Mouse (Mus musculus) cerebral cortex, adult 2 months (tissue): Measurements from ENCODE around the gene Spatc1l.

ENCODE experiments used
- WGBS: fragments of 180-500 bp; shearing (Covaris S2); methylation state at CpG from one replicate; pipeline ENCODE4 v1.1.7; 2018; 5-methylcytosine and 5-hydroxymethylcytosine counted together

The Spatc1l gene

GRCm38 (mm10) chr10:76561972-76562371, at the start of gene Spatc1l:
TSS of gene Spatc1l (plus strand) at chr10:76562272.
- 92% methylated on average over 10 of the region's 10 CpGs for WGBS

DNA sequence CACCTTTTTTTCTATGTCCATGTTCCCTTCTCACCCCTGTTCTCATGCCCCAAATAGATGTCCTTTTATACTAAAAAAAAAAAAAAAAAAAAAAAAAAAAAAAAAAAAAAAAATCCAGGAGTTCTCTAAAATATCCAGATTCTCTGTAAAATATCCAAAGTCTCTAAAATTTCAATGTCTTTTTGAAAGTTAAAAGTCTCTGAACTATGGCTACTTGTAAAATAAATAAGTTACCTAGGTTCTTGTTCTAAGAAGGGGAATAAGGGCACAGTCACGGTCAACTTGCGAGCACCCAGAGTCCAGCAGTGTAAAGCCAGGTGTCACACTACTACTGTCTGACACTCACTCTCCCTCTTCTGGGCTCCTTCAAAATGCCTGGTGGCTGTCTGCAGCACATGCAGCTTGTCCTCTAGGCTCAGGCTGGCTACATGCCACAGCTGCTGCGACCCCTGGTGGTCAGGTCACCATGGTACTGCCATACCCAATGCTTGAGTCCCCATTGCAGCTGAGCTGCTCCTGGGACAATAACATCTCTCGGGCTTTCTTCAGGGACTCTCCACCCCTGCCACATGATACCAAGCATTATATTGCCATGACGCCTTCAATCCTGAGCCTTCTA, 49.0 kb upstream of the Spatc1l start:
- 61% methylated on average over 5 of the region's 5 CpGs for whole genome bisulfite sequencing

DNA sequence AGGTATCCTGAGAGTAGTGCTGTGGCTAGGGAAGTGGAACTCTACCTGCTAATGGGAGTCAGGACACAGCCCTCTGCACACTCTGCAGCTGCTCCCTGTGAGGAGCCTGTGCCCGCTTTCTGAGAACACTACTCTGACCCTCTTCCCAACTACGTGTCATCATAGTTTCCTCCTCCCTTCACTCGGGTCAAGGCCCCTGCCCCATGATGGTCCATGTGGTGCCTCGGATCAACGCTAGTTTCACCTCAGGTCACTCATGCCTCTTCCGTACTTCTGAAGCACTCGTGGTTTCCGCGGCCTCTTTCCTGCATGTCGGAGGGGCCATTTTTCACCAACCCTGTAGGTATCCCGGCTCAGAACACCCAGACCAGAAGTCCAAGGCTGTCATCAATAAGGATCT, 31.1 kb upstream of the Spatc1l start:
- WGBS = 1% methylated on average over 11 of the region's 11 CpGs

DNA sequence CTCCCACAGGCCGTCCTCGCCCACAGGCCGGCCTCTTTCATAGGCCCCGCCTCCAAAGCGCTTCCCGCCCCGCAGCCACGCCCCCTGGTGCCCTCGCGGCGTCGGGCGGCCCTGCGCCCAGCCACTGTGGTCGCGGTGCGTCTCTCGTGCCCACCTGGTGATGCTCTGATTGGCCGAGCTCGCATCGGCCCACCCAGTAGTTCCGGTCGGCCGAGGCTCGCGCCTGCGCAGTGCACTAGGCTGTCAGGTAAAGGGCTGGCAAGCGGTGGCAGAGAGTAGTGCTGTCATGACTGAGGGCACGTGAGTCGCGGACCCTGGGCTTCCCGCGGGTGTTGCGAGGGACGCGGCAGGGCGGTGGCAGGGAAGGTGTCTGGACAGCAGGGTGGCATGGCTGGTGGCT, 30.7 kb upstream of the Spatc1l start, which contains the start of gene Lss:
TSS of gene Lss (plus strand) at position 214 of the 400 bp plus-strand sequence.
- WGBS = under 1% methylated on average over 37 of the region's 37 CpGs

DNA sequence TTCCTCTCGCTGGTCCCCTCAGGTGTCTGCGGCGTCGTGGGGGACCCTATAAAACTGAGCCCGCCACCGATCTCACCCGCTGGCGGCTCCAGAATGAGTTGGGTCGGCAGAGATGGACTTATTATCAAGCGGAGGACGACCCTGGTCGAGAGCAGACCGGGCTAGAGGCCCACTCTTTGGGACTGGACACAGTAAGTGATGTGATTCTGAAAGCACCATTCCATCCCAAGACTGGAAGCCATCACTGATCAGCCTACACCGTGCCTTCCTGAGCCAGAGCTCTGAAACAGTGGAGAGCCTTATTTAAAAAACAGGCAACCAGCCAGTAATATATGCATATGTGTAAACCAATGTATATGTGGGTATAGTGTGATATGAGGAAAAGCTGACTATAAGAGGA, 30.2 kb upstream of the Spatc1l start:
- WGBS = 2% methylated on average over 14 of the region's 14 CpGs

GRCm38 (mm10) chr10:76535526-76535925, 26.5 kb upstream of the Spatc1l start:
- WGBS = 93% methylated on average over 7 of the region's 7 CpGs

GRCm38 (mm10) chr10:76537619-76538018, 24.5 kb upstream of the Spatc1l start:
- WGBS = 60% methylated on average over 9 of the region's 9 CpGs

DNA sequence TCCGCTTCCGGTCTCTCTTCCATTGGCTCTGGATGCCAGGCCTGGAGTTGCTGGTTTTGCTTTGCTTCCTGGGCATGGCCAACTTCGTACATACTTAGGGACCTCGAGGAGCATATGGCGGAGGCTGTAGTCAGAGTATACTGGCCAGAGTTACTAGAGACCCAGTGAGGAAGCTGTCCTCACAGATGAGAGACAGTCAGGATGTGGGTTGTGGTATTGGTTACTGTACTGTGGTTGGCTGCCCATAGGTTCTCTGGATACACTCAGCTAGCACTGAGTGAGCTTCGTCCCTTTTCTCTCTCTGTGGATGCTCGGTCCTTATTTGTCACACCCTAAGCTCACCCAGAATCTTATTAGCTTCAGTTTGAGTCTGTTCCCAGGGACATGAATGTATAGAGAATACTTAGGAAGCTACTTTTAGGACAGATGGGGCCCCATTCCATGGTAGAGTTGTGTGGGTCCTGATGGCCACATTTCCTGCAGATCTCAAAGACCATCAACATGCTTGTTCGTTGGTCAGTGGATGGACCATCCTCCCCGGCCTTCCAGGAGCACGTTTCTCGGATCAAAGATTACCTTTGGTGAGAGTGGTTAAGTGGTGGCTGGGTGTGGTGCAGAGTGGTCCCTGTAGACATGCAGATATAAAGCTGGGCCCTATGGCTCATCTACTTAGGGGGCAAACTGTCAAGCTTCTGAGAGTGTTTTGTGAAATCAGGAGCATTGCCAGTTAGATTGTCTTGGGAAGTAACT, 20.6 kb upstream of the Spatc1l start:
- WGBS = 94% methylated on average over 11 of the region's 11 CpGs

DNA sequence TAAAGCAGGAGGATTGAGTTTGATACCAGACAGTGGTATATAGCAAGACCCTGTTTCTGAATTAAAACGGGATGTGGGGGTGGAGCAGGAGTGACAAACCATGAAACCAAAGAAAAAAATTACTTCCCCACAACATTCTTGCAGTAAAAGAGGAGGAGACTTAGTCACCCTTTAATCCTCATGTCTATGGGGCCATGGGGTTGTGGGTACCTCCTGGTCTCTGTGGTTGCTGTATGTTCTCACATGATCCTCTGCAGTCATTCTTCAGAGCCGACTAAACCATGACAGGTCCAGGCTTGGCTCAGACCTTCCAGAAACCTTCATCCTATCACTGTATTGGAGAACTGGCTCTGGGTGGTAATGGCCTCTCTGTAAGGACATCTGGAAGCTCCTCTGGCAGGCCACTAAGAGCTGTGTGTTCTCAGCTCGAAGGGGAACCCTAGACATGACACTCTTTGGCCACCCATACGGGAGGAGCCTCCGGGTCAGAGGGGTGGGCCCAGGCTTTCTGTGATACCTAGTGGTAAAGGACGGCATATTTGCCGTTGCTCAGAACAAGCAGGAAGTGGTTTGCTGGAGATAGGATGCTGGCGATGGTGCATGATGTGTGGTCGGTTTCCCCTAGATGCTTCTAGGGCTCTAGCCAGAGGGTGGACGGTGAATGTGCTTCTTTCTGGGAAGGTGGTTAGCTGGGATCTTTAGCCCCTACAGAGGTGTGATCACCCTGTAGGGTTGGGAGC, 19.3 kb upstream of the Spatc1l start:
- WGBS = 86% methylated on average over 10 of the region's 10 CpGs

DNA sequence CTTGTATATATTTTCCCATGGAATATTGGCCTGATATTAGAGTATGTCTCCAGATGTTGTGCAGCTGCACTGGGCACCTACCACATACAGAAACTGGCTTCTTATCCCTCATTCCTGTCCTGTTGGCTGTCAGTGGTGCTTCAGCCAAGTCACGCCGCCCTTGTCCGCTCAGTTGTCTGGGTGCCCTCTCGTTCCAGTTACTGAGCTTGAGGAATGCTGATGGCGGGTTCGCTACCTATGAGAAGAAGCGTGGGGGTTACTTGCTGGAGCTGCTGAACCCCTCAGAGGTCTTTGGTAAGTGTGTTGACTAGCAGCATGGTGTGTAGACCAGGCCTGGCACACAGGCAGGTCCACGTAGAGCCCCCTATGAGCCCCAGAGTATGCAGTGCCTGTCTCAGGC, 15.5 kb upstream of the Spatc1l start:
- WGBS = 94% methylated on average over 8 of the region's 8 CpGs

- 94% methylated on average over 8 of the region's 8 CpGs for WGBS
Measured at GRCm38 (mm10) chr10:76548218-76548617, 13.9 kb upstream of the Spatc1l start.

- WGBS = 91% methylated on average over 5 of the region's 5 CpGs
Measured at GRCm38 (mm10) chr10:76550458-76550857, 11.6 kb upstream of the Spatc1l start.

- WGBS = 62% methylated on average over 3 of the region's 3 CpGs
Measured at GRCm38 (mm10) chr10:76551556-76551955, 10.5 kb upstream of the Spatc1l start.

DNA sequence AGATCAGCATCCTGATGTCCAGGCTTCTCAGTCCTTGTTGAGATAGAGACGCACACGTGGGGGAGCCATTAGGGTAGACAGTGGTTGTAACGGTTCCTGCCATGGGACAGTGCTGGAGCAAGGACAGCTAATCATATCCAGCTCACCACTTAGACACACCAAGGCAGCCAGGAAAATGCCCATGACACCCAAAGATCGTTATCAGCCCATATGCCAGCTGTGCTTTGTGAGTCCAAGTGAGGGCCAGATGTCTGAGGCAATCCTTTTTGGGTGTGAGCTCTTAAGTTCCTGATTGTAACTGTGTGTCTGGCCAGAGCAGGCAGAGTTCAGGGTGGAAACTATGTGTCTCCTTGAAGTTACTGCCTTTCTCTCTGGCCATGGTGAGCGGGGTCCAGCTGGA, 8.0 kb upstream of the Spatc1l start:
- WGBS = 92% methylated on average over 5 of the region's 5 CpGs

- WGBS = 94% methylated on average over 22 of the region's 22 CpGs
Measured at GRCm38 (mm10) chr10:76569996-76570685, 8.1 kb downstream of the Spatc1l start.

DNA sequence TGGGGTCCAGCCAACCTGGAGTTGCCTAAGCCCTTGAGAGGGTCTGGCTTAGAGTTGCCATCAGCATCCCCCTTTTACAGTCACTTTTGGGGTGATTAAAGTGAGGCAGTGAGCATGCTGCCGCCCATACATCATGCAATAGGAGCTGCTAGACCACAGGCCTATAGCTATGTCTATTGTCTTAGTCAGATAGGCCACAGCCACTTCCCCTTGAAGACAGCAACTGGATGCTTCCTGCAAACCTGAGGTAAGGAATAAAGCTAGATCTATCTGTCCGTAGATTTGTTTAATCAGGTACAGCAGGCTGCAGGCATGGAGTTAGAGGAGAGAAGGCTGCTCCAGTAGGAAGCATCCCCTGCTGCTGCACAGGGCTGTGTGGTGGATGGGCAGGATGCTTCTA, 9.0 kb downstream of the Spatc1l start:
- 88% methylated on average over 2 of the region's 2 CpGs for WGBS

GRCm38 (mm10) chr10:76572151-76572550, 10.1 kb downstream of the Spatc1l start:
- WGBS = 71% methylated on average over 3 of the region's 3 CpGs

- WGBS = 90% methylated on average over 3 of the region's 3 CpGs
Measured at GRCm38 (mm10) chr10:76575374-76575773, 13.3 kb downstream of the Spatc1l start, which contains the start of gene Ftcd. TSS of gene Ftcd (plus strand) at chr10:76575648.

DNA sequence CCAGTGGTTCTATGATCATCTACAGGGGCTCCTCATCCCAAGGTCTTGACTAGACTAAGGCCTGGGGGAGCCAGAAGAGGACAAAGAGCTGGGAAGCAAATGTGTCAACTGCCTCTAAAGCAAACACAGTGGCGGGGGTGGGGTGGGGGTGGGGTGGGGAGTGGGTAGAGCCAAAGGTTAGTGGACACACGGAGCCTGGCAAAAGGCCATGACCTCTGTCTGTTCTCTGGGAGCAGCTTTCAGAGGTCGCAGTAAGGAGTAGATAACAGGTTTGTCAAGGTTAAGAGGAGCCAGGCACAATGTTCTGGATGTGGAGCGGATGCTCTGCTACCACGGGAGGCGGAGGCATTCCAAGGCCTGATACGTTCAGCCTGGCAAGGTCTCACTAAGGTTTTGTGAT, 14.8 kb downstream of the Spatc1l start:
- 86% methylated on average over 7 of the region's 7 CpGs for whole genome bisulfite sequencing

- WGBS = 40% methylated on average over 10 of the region's 10 CpGs
Measured at GRCm38 (mm10) chr10:76584138-76584537, 22.1 kb downstream of the Spatc1l start.

DNA sequence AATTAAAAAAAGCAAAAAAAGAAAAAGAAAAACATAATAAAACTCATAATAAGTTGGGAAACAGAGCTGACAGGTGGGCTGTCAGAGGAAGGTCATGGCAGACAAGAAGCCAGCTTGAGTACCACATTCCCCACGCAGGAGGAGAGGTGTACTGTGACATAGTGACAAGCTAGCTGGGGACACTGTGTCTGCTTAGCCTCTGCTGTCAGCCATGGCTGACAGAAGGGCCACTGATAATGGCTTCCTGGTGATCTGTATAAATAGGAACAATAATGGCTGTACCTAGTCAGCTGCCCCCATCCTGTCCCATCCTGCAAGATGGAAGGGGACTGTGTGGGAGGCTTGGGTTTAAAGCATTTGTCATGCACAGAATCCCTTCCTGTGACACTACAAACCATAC, 24.1 kb downstream of the Spatc1l start:
- 86% methylated on average over 1 of the region's 1 CpGs for WGBS

DNA sequence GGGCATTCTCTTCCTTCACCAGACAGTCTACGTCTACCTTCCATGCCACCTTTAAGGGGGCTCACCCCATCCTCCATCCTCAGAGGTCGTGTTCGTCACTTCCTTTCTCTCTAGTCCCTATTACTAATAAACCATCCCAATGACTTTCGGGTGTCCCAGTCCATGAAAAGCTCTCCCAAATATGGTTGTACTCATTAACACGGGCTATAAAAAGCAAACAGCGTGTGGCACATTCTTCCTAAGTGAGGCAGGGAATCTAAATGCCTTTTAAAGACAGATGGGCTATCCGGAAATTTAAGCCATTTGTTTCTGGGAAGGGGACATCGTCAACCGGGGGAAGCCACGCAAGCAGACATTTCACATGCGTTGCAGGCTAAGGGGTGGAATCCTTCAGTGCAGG, 28.1 kb downstream of the Spatc1l start:
- WGBS = 58% methylated on average over 11 of the region's 11 CpGs
